Mouse (Mus musculus) right cerebral cortex, postnatal 10 days (tissue): ENCODE data around the gene Ccdc114.
"Not testable (repeated sequence)": the region's sequence is repeated elsewhere in the genome, so short reads cannot be mapped to it uniquely, and the experiment has no call there.

Experiments
- DNase-seq, 2 experiments: peaks; one replicate each; pipeline ENCODE4 v3.0.0; 2021; ENCODE audit warnings: low spot score in 2 of 2

Gene Ccdc114

DNA sequence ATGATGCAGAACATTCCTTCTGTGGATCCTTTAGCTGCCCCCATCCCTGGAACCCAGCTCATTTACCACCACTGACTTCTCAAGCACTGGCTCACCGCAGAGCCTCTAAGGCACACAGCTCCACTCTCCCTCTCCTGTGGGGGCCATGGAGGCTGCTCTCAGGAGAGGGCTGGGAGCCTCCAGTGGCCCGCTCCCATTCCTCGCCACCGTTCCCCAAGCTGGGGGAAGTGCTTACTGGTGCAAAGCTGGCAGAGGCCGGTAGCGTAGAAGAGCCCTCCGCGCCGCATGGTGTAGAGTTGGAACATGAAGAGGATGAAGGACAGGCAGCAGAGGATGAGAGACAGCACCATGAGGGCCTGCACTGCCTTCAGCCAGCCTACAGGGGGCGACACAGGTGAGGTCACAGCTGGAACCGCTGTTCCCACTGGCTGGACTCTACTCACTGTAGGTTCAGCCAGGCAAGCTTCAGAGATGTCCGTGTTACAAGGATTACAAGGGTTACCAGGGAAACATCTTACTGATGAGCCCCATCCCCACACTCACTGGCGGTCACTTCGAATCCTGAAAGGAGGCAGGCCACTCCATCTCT, 4.7 kb upstream of the Ccdc114 start:
- no peak for DNase-seq

DNA sequence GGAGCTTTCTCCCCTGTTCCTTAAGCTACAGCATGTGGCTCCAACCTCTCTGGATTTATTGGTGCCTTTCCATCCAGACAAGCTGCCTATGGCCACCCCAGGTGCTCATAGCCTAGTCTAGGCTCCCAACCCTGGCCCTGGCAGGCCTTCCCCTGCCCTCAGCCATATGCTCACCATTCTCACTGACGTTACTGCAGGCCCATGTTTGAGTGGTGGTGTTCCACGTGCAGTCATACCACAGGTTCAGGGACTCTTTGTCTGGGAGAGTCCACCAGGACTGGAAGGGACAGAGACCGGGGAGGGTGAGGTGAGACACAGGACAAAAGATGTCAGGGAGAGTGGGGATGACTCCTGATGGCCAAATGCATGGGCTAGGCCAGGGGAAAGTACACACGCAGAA, 4.1 kb upstream of the Ccdc114 start:
- DNase-seq, result no peak

DNA sequence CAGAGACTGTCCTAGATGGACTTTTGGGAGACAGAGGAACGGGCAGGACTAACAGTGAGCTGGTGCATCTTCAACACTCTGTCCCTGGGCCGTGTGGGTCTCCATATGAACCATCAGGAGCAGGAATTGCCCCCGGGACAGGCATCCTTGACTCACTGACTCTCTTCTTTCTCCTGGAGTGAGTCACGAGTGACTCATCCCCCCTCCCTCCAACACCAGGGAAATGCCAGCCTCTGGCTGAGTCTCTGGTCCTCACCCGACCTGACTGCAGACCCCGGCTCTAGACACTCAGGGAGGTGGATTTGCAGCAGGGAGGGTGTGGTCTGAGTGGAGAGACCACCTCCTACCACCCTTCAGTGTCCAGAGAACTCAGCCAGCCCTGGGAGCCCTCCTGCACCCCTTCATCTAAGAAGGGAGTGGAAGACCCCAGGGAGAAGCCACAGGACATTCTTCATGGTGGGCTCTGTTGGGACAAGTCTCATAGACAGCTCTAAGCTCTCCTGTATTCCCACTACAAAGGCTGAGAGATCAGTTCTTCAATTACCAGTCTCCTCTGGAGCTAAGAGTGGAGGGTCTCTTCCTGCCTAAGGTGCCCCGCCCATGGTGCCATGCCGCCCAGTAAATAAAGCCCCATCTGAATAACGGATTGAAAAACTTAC, 3.2 kb upstream of the Ccdc114 start:
- no peak for DNase-seq

DNA sequence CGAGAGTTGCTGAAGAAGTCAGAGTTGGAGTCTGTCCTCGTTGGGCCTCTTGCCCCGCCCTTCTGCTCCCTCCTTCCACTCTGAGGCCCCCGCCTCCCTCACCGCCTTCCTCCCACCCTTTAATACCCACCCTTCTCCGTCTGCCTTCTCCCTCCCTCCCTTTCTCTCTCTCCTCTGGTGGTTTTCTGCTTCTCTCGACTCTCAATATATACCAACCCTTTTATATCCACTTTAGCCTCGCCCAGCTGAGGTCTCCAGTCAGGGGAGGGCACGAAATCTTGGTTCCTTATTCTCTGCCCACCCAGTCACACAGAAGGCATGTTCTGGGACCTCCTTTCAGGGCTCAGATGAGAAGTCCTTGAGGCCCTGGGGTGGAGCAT, 2.6 kb upstream of the Ccdc114 start, which contains the start of gene Emp3:
Gene Emp3, minus strand, starts transcription at position 163 of the 380 bp plus-strand sequence.
- DNase-seq, result no peak

DNA sequence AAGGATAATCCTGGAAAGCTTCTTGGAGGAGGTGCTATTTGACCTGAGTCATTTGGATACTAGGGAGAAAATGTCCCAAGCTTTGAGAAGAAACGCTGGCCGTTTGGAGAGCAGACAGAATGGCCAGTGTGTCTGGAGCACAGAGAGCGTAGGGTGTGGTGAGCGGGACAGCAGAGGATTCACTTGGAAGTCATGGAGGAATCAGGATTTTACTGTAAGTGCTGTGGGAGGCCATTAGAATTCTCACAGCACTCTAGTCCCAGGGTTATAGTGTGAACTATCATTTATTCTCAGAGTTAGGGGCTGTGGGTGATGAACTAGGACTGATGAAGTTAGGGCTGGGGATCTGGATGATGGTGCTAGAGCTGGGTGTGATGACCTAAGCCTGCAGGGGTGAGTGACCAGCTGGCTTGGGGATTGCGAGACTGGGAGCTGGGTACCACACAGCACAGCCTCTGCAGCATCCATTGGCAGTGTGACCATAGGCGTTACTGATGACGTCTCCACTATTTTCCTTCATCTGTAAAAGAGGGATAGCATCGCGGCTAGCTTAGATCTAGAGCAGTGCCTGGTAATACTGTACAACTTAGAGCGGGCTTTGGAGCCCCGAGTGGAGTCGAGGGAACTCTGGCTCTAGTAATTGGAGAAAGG, 1.8 kb upstream of the Ccdc114 start:
- no peak for DNase-seq

DNA sequence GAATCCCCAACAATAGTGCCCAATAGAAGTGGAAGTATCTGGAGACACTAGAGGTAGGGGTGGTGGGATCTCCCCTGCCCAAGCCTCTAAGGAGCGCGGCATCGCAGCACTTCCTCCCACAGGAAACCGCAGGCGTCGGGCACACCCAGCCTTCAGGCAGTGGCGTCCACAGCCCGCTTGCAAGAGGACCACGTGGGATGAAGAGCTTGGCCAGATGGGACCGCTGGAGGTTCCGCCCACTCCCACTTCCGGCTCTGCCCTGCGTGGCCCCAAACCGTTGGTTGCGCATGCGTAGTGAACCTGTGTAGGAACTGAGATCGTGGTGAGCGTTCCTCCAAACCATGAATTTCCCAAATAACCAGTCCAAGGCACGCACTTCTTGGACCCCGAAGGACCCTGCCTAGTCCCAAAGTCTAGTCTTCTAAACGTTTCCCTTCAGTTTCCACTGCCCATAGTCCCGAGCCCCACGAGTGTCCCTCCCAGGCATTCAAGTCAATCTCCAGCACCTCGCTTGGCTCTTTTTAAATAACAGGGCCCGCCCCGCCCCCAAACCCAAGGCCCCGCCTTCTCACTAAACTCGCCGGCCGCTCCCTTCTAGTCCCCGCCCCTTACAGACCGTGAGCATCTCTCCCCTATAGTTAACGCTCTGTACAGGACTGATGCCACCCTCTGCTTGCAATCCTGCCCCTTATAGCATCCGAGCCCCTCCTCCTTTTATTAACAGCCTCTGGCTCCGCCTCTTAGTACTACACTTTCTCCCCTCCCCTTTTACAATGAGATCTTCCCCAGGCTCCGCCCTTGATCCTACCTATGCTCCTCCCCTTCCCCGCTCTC, 727 bp upstream of the Ccdc114 start:
- peak; percentile 96 for DNase-seq

DNA sequence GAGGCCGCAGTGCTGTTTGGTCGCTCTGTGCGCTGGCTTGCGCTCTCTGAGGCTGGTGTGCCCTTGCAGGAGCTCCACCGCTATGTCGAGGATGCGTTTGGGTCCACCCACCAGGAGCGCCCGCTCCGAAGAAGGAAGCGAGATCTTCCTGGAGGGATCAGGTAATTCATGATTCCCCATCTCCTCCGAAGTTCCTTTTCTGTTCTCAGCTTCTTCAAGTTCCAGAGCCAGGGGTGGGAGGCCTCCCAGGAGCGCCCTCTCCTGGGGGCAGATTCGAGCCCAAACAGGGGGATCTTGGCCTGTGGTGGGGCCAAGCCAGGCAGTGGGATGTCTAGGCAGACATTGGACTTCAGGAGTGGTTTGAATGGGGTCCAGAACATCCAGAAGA, 551 bp downstream of the Ccdc114 start:
- no peak for DNase-seq

DNA sequence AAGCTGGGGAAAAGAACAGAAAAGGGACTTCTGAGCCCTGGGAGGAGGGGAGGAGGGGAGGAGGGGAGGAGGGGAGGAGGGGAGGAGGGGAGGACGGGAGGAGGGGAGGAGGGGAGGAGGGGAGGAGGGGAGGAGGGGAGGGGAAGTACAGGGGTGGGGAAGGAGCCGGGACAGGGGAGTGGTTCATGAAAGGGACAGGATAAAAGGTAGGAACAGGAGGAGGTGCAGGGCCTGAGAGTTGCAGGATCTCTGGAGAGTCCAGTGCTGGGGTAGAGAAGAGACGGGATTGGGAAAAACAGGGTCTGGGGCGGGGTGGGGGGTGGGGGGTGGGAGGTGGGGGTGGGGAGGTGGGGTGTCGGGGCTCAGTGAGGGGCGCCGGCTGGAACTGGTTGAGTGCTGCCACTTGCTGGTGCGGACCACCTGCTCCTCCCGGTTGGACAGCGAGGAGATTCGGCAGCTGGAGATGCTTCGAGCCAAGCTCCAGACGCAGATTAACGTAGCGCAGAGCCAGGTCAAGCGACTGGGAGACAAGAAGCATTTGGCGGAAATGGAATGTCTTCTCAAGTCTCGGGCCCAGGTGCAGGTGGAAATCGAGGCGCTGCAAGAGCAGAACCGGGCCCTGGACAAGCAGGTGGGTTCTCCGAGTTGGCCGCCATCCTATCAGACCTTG, 4.9 kb downstream of the Ccdc114 start:
- DNase-seq, result no peak

DNA sequence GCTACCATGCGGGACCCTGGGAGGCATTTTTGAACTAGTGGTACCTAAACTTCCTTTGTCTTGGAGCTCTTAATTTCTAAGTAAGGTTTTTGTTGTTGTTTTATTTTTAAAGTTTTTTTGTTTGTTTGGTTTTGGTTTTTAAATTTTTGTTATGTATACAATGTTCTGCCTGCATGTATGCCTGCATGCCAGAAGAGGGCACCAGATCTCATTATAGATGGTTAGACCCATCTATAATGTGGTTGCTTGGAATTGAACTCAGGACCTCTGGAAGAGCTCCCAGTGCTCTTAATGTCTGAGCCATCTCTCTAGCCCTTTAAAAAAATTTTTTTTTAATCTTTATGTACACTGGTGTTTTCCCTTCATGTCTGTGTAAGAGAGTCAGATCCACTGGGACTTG, 5.8 kb downstream of the Ccdc114 start:
- no peak for DNase-seq

DNA sequence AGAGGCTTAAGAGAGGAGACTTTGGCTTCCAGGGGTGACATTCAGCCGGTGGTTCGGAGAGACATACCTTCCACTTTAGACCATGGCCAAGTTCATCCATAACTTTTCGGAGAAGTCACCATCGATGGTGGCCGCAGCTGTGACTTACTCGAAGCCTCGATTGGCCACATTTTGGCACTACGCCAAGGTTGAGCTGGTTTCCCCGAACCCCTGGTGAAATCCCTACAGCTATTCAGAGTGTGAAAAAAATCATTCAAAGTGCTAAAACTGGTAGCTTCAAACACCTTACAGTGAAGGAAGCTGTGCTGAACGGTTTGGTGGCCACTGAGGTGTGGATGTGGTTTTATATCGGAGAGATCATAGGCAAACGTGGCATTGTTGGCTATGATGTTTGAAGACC, 9.9 kb downstream of the Ccdc114 start:
- DNase-seq, result not testable (repeated sequence)

DNA sequence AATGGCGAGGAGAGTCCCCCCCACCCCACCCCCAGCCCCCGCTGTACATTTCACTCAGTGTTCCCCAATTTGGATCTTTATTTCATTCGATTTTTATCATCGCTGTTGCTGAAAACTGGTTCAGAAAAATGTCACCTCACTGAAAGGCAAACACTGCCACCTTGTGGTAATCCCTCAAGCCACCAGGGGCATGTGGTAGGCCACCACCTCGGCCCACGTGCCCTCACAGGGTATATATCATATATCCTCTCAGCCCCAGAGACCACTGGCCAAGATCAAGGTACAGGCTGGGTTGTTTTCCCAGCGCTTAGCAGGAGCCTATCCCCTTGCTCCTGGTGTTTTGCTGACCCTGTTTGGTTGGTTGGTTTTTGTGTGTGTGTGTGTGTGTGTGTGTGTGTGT, 11.2 kb downstream of the Ccdc114 start:
- peak in 1 of 2 experiments; percentile 57 for DNase-seq

DNA sequence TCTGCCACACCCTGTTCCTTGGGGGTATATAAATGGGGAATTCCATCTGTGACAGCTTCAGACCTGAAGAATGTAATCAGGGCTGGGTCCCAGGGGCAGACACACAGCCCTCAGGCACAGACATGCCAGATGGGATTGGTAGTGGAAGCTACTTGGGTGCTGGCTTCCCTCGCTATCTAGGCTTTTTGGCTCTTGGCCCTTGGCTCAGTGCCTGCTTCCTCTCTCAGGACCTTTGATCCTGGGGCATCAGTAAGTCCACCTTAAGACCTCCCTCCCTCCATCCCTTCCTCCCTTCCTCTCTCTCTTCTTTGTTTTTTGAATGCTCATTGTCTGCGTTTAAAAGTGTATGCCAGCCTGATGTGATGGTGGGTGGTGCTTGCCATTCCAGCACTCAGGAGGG, 16.0 kb downstream of the Ccdc114 start:
- DNase-seq, result no peak

DNA sequence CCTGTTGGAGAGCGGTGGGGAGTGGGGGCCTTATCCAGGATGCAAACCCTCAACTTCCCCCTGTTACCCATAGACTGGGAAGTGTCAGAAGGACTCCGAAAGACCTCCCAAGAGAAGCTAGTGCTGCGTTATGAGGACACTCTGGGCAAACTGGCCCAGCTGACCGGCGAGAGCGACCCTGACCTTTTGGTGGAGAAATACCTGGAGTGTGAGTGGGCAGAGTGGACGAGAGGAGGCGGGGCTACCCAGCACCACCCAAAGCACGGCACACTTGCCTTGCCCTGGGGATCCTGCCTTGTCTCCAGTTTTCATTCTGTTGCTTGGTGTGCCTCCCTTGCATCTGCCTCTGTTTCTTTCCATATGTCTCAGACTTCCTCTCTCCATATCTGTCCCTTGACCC, 18.1 kb downstream of the Ccdc114 start:
- no peak for DNase-seq

DNA sequence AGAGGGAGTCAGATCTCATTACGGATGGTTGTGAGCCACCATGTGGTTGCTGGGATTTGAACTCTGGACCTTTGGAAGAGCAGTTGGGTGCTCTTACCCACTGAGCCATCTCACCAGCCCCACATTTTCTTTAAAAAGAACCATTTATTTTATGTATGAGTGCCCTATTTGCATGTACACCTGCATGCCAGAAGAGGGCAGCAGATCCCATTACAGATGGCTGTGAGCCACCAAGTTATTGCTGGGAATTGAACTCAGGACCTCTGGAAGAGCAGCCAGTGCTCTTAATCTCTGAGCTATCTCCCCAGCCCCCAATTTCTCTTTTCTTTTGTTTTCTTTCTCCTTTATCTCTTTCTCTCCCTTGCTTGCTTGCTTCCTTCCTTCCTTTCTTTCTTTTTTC, 19.4 kb downstream of the Ccdc114 start:
- not testable (repeated sequence) for DNase-seq

DNA sequence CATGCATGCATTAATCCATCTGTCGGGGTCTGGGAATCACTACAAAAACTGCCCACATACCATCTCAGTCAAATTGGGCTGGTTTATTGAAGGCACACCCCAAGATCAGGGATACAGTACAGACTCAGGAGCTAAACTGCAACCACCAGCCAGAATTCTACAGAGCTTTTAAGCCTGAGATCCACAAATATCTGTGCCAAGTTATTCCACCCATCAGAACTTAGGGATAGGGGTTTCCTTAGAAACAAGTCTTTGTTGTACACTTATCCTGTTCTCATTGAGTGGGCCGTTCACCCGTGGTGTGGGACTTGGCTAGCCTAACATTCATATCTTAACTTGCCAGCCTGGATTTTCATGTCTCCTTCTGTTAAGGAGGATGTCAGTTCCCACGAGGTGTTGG, 25.2 kb downstream of the Ccdc114 start:
- peak in 1 of 2 experiments; percentile 40 for DNase-seq

DNA sequence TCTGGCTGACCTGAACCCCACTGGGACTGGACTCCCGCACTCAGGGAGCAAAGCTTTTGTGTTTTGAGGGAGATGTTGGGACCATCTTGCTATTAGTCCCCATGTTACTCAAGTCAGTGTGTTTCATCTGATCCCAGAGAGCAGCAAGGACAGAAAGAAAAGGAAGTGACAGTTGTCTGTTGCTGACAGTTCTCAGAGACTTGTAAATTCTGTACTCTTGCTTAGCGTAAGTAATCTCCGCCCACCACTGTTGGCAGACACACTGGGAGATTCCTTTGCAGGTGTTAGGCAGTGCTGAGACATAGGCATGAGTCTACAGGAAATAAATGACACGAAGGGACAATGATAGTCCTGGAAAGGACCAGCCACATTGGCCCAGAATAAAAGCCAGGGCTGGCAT, 32.7 kb downstream of the Ccdc114 start:
- DNase-seq, result no peak

DNA sequence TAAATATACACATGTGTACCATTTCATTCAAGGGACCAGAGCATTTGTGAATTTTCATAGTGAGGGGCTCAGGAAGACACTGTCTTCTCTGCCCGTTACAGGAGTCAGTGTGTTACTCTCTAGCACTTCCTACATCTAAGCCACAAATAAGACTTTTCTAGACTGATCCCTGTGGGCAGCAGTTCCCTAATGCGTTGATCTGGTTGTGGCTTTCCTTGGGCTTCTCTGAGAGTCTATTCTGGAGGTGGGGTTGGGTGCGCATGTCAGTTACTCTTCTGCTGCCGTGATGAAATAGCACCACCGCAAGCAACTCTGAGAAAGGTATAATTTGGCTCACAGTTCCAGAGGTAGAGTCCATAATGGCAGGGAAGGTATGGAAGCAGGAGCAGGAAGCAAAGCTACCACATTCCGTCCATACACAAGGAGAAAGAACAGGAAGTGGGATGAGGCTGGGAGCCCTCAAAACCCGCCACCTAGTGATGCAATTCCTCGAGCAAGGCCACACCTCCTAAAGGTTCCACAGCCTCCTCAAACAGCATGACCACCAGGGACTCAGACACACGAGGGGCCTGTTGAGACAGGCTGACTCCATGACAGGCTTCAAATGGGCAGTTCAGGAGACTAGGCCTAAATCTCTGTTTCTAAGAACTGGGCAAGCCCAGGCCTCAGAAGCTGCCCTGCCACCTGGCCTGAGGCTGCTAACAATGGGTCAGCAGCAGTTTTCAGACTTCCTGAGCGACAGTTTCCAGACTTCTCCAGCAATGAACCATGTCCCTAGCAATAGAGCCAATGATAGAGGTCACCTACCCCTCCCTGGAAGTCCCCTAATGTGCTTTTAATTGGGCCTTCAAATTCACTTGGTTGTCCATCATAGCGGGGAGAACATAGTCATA, 48.2 kb downstream of the Ccdc114 start:
- DNase-seq, result no peak

DNA sequence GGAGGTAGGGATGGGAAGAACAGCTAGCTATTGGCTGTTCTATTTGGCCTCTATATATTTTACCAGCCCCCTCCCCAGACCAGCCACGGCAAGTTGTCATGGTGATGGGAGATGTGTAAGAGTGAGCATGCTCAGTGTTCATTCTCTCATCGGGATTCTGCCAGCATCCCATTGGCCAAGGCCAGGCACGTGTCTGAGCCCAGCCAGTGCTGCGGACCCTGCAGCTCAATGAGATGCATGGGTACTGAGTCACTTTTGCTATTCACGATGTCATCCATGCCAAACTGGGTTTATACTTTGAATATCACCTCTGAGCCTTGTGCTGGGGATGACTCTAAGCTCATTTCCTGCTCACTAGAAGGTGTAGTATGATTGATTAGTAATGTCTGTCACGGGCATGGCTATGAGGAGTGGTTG, 49.4 kb downstream of the Ccdc114 start:
- DNase-seq, result peak; percentile 77 to 90

DNA sequence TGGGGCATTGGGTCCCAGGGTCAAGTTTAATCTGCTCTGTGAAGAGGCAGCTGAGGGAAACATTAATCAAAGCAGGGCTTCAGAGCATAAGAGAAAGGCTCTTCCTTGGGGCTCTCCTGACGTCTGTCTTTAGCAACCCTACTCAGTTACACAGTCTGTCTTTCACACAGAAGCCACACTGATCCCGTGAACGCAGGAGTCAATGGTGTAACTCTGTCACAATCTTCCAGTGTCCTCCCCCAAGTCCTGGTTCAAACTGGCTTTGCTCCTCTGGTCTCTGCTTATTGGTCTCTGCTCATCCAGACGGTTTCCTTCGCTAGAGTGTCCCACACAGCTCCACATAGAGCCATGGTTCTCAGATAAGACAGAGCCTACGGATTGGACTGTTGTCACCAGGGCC, 50.2 kb downstream of the Ccdc114 start:
- no peak for DNase-seq

DNA sequence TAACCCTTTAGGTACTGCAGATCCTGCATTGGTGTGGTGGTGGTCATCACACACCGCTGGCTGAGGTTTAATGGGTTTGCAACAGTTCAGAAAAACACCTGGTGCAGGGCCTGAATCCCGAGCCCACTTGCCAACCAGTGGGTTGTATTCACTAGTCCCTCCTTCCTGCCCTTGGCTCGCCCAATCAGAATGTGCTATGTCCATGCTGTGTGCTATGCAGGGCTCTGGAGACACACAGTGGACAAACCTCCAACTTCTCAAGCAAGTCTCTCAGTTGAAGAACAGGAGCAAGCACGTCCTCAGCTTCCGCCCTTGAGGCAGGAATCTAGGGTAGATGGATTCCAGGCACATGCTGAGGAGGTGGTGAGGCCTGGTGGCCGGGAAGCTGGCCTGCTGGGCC, 50.6 kb downstream of the Ccdc114 start:
- no peak for DNase-seq

DNA sequence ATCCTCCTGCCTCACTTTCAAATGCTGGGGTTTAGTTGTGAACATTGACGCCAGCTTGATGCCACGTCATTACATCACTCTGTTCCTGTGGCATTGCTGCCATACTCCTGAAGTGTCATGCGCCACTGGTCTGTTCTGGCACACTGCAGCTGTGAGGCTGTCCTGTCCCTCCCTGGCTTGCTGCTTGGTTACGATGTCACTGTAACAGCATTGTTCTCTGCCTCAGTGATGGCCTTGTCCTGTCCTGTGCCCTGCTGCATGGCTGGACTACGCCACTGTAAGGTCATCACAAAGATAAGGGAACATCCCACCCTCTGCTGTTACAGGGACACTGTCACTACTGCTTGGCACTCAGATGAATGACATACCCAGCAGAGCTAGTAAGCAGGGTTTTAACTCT, 57.7 kb downstream of the Ccdc114 start:
- no peak for DNase-seq
